Mouse (Mus musculus) kidney, postnatal 0 days (tissue): Measurements from ENCODE around the gene Btbd9. TPM values are rescaled to one million over a fixed set of nuclear protein-coding genes. Genes with fewer than 3 reads are reported as not detected.

Source experiments
- ATAC-seq: fragments of 200-750 bp; cut with Nextera tagmentation; replicated peaks from 2 replicates; pipeline ENCODE4 v1.8.0; 2017; ENCODE audit warnings: low read depth, moderate number of reproducible peaks, moderate TSS enrichment, moderate library complexity; ENCODE audit not compliant: low FRiP score
- DNase-seq: peaks from one replicate; pipeline ENCODE4 v3.0.0-alpha.2; 2016; ENCODE audit warnings: low spot score
- H3K27ac ChIP-seq: fragments of 300-500 bp; sonication (generic); 2 replicates; pipeline ENCODE4 v1.5.1; 2014; ENCODE audit warnings: mild to moderate bottlenecking
- H3K27me3 ChIP-seq: fragments of 300-500 bp; sonication (generic); 2 replicates; pipeline ENCODE4 v1.6.1; 2014; ENCODE audit warnings: low read length, mixed read lengths; ENCODE audit not compliant: insufficient read depth
- H3K36me3 ChIP-seq: fragments of 300-500 bp; sonication (generic); 2 replicates; pipeline ENCODE4 v1.6.1; 2014; ENCODE audit warnings: low read length, mixed read lengths; ENCODE audit not compliant: insufficient read depth
- H3K4me1 ChIP-seq: fragments of 300-500 bp; sonication (generic); replicated peaks from 2 replicates; pipeline ENCODE4 v1.6.1; 2014; ENCODE audit warnings: antibody characterized with exemption, low read length, mixed read lengths; ENCODE audit not compliant: insufficient read depth
- H3K4me2 ChIP-seq: fragments of 300-500 bp; sonication (generic); 2 replicates; pipeline ENCODE4 v1.6.1; 2014; ENCODE audit warnings: mild to moderate bottlenecking, low read length, moderate library complexity, mixed read lengths
- H3K4me3 ChIP-seq: fragments of 300-500 bp; sonication (generic); replicated peaks from 2 replicates; pipeline ENCODE4 v1.5.1; 2014; ENCODE audit warnings: low read depth, low read length
- H3K9ac ChIP-seq: fragments of 300-500 bp; sonication (generic); 2 replicates; pipeline ENCODE4 v1.6.1; 2014; ENCODE audit warnings: low read depth, low read length
- H3K9me3 ChIP-seq: fragments of 300-500 bp; sonication (generic); replicated peaks from 2 replicates; pipeline ENCODE4 v1.6.1; 2016; ENCODE audit warnings: low read length, inconsistent platforms, mixed read lengths
- CTCF ChIP-seq: IDR thresholded peaks from 2 replicates; pipeline ENCODE4 v1.5.1; 2016; ENCODE audit warnings: antibody characterized with exemption, low read depth, mild to moderate bottlenecking, moderate library complexity
- WGBS: fragments of 180-500 bp; shearing (Covaris S2); extraction: QIAGEN DNeasy Blood & Tissue Kit; methylation state at CpG from one replicate; pipeline ENCODE4 v1.1.7; 2014; 5-methylcytosine and 5-hydroxymethylcytosine counted together
- polyA plus RNA-seq: library from polyadenylated mRNA; unstranded; fragments of >200 nt; fragmentation: Nextera tagmentation; extraction: Ambion mirVana; gene quantifications from 2 replicates; pipeline ENCODE4 v1.2.1, GENCODE M21; 2015

Btbd9 gene
- polyA plus RNA-seq, 1 experiment from 2014 or later = 41.1 TPM

- Histone ChIP-seq H3K27me3 (no peaks in the 10 kb centered on the region), H3K9me3 (no peaks in the 10 kb centered on the region), H3K4me3 (no peak overlapping the region), H3K4me2 (no peak overlapping the region), H3K36me3 (no peaks in the 10 kb centered on the region), H3K9ac (no peak overlapping the region), H3K27ac (no peak overlapping the region), H3K4me1 (no peaks in the 10 kb centered on the region)
- WGBS = 95% methylated on average over 6 of the region's 6 CpGs
- ATAC-seq (no peak), DNase-seq (no peak)
- TF ChIP-seq CTCF = no peak
Observed at GRCm38 (mm10) chr17:30493481-30493880, 82.8 kb downstream of the Btbd9 start.

- H3K9me3 ChIP-seq = no peaks in the 10 kb centered on the region
- H3K4me3 ChIP-seq = no peak overlapping the region
- H3K9ac ChIP-seq = no peak overlapping the region
- H3K27me3 ChIP-seq = no peaks in the 10 kb centered on the region
- TF ChIP-seq CTCF = no peak
- H3K27ac ChIP-seq = no peak overlapping the region
- DNase-seq = no peak
- H3K4me2 ChIP-seq = no peak overlapping the region
- H3K36me3 ChIP-seq = no peaks in the 10 kb centered on the region
- ATAC-seq = no peak
- H3K4me1 ChIP-seq = no peaks in the 10 kb centered on the region
- WGBS = 98% methylated on average over 5 of the region's 5 CpGs
Observed at GRCm38 (mm10) chr17:30492191-30492590, 84.1 kb downstream of the Btbd9 start.

- H3K27ac ChIP-seq = no peak overlapping the region
- no peaks in the 10 kb centered on the region for H3K9me3 ChIP-seq
- no peak overlapping the region for H3K4me3 ChIP-seq
- 97% methylated on average over 8 of the region's 8 CpGs for WGBS
- ATAC-seq = no peak
- H3K36me3 ChIP-seq = no peaks in the 10 kb centered on the region
- H3K27me3 ChIP-seq = no peaks in the 10 kb centered on the region
- H3K9ac ChIP-seq = no peak overlapping the region
- no peak for TF ChIP-seq CTCF
- no peak for DNase-seq
- H3K4me1 ChIP-seq = no peaks in the 10 kb centered on the region
- no peak overlapping the region for H3K4me2 ChIP-seq
Observed at GRCm38 (mm10) chr17:30491601-30492000, 84.7 kb downstream of the Btbd9 start.

GRCm38 (mm10) chr17:30490601-30491000 lies 85.7 kb downstream of the Btbd9 start:
- Histone ChIP-seq H3K36me3 (no peaks in the 10 kb centered on the region), H3K9ac (no peak overlapping the region), H3K4me3 (no peak overlapping the region), H3K9me3 (no peaks in the 10 kb centered on the region), H3K27me3 (no peaks in the 10 kb centered on the region), H3K27ac (no peak overlapping the region), H3K4me1 (no peaks in the 10 kb centered on the region), H3K4me2 (no peak overlapping the region)
- no peak for DNase-seq
- 91% methylated on average over 7 of the region's 7 CpGs for WGBS
- no peak for TF ChIP-seq CTCF
- ATAC-seq = no peak

- Histone ChIP-seq H3K9me3 (no peaks in the 10 kb centered on the region), H3K9ac (no peak overlapping the region), H3K4me2 (no peak overlapping the region), H3K4me1 (no peaks in the 10 kb centered on the region), H3K36me3 (no peaks in the 10 kb centered on the region), H3K27me3 (no peaks in the 10 kb centered on the region), H3K4me3 (no peak overlapping the region), H3K27ac (no peak overlapping the region)
- no peak for DNase-seq
- no peak for ATAC-seq
- WGBS = 90% methylated on average over 5 of the region's 5 CpGs
- no peak for TF ChIP-seq CTCF
Observed at GRCm38 (mm10) chr17:30490086-30490485, 86.2 kb downstream of the Btbd9 start.

- DNase-seq = no peak
- 87% methylated on average over 7 of the region's 7 CpGs for WGBS
- ATAC-seq = no peak
Observed at GRCm38 (mm10) chr17:30489629-30490028, 86.7 kb downstream of the Btbd9 start.

GRCm38 (mm10) chr17:30487695-30488094 lies 88.6 kb downstream of the Btbd9 start:
- ATAC-seq = no peak
- Histone ChIP-seq H3K4me1 (no peaks in the 10 kb centered on the region), H3K27ac (no peak overlapping the region), H3K4me2 (no peak overlapping the region), H3K27me3 (no peaks in the 10 kb centered on the region), H3K9ac (no peak overlapping the region), H3K4me3 (no peak overlapping the region), H3K36me3 (no peaks in the 10 kb centered on the region), H3K9me3 (no peaks in the 10 kb centered on the region)
- no peak for TF ChIP-seq CTCF
- 83% methylated on average over 5 of the region's 5 CpGs for WGBS
- no peak for DNase-seq

More at GRCm38 (mm10) chr17:30489629-30490028, 86.7 kb downstream of the Btbd9 start:
- H3K9me3 ChIP-seq = no peaks in the 10 kb centered on the region
- H3K9ac ChIP-seq = no peak overlapping the region
- no peak overlapping the region for H3K4me3 ChIP-seq
- H3K4me2 ChIP-seq = no peak overlapping the region
- no peak overlapping the region for H3K27ac ChIP-seq
- H3K36me3 ChIP-seq = no peaks in the 10 kb centered on the region
- H3K4me1 ChIP-seq = no peaks in the 10 kb centered on the region
- no peaks in the 10 kb centered on the region for H3K27me3 ChIP-seq
- TF ChIP-seq CTCF = no peak
